In genomic region chr13:104518312-104519005, GRCm38 (mm10) we compare ENCODE assay signal across 7 mouse cellular contexts.
DNase-seq lines count a peak whose midpoint lies in the region; ATAC-seq and TF ChIP-seq lines count a peak whose summit lies in the region.

No protein-coding gene starts in this region.

- 46% methylated on average over 19 of the region's 19 CpGs for WGBS in liver, embryonic 13.5 days (ENCODE audit: insufficient replicate concordance)
- 7% methylated on average over 19 of the region's 19 CpGs for WGBS in olfactory bulb, adult 2 months

- H3K9ac ChIP-seq in liver, embryonic 13.5 days, result no peak overlapping the region

- no peaks in the 10 kb centered on the region for H3K4me1 ChIP-seq in liver, embryonic 13.5 days (replicated peaks)
- H3K4me1 ChIP-seq in olfactory bulb, adult 2 months (ENCODE audit: control insufficient read depth, insufficient read depth, low read length), result peaks cover 15% of the 10 kb centered on the region; the same call in 1 of the 2 replicates

- DNase-seq in cerebellum, adult 9-10 months, result peak; percentile 86
- peak; percentile 89 for DNase-seq in forelimb bud, embryonic 11.5 days (ENCODE audit: low read depth, low spot score)
- DNase-seq in heart, postnatal 25 days (ENCODE audit: low spot score), result peak; percentile 78
- peak; percentile 90 for DNase-seq in layer of hippocampus, adult 11-12 months (ENCODE audit: low spot score)
- no peak for DNase-seq in liver, embryonic 13.5 days
- peak; percentile 88 to 89 for DNase-seq in urinary bladder, postnatal 4 days (ENCODE audit: low spot score in 2 of 2)

- H3K27ac ChIP-seq in liver, embryonic 13.5 days, result no peak overlapping the region
- peak overlapping the region; percentile 34; the same call in 1 of the 2 replicates for H3K27ac ChIP-seq in olfactory bulb, adult 2 months (ENCODE audit: insufficient read depth, low read depth, low read length)

- no peaks in the 10 kb centered on the region for H3K9me3 ChIP-seq in liver, embryonic 13.5 days (replicated peaks)

- TF ChIP-seq POLR2A in olfactory bulb, adult 2 months (IDR thresholded peaks at IDR 0.05; ENCODE audit: insufficient read depth, low read depth, low read length), result no peak

- no peak overlapping the region; the same call in 1 of the 2 replicates for H3K4me3 ChIP-seq in liver, embryonic 13.5 days (replicated peaks)
- H3K4me3 ChIP-seq in olfactory bulb, adult 2 months (ENCODE audit: insufficient read depth, low read depth, low read length), result peak overlapping the region; percentile 39

- intact Hi-C loops in heart, postnatal 25 days (cut with DNase I), result no loop called here

- H3K27me3 ChIP-seq in liver, embryonic 13.5 days, result no peaks in the 10 kb centered on the region

- peak overlapping the region; percentile 21; the same call in 1 of the 2 replicates for H3K4me2 ChIP-seq in liver, embryonic 13.5 days

- H3K36me3 ChIP-seq in liver, embryonic 13.5 days, result no peaks in the 10 kb centered on the region

- TF ChIP-seq CTCF in olfactory bulb, adult 2 months (IDR thresholded peaks at IDR 0.05; ENCODE audit: insufficient read depth, low read depth, low read length), result no peak

- no peak for ATAC-seq in liver, embryonic 13.5 days (ENCODE audit: low read depth)
